Mouse (Mus musculus) limb, embryonic 11.5 days (tissue): ENCODE measurements at regions not wholly inside any gene's neighbourhood (a gene's known extent, or its start where the extent isn't known, plus 50 kb on each side); places are given as distances from the start of the nearest gene placed in this dataset.

Experiments
- ATAC-seq: fragments of 200-750 bp; cut with Nextera tagmentation; 2 replicates; pipeline ENCODE4 v1.8.0; 2017; ENCODE audit warnings: low read depth; ENCODE audit not compliant: insufficient number of reproducible peaks, low FRiP score, low TSS enrichment
- DNase-seq: peaks from one replicate; pipeline ENCODE4 v3.0.0-alpha.2; 2015; ENCODE audit warnings: low spot score
- H3K27ac ChIP-seq: fragments of 300-500 bp; sonication (generic); replicated peaks from 2 replicates; pipeline ENCODE4 v1.5.1; 2014; ENCODE audit warnings: low read depth, mild to moderate bottlenecking, low read length
- H3K27me3 ChIP-seq: fragments of 300-500 bp; sonication (generic); 2 replicates; pipeline ENCODE4 v1.6.1; 2014; ENCODE audit warnings: mild to moderate bottlenecking, low read length, mixed read lengths; ENCODE audit not compliant: control insufficient read depth, insufficient read depth
- H3K36me3 ChIP-seq: fragments of 300-500 bp; sonication (generic); 2 replicates; pipeline ENCODE4 v1.6.1; 2014; ENCODE audit warnings: mild to moderate bottlenecking, low read length, moderate library complexity, mixed read lengths; ENCODE audit not compliant: control insufficient read depth, insufficient read depth
- H3K4me1 ChIP-seq: fragments of 300-500 bp; sonication (generic); 2 replicates; pipeline ENCODE4 v1.6.1; 2014; ENCODE audit warnings: low read length, mixed read lengths; ENCODE audit not compliant: control insufficient read depth, insufficient read depth
- H3K4me2 ChIP-seq: fragments of 300-500 bp; sonication (generic); 2 replicates; pipeline ENCODE4 v1.6.1; 2014; ENCODE audit warnings: low read depth, mild to moderate bottlenecking, moderate library complexity; ENCODE audit not compliant: severe bottlenecking
- H3K4me3 ChIP-seq: fragments of 300-500 bp; sonication (generic); 2 replicates; pipeline ENCODE4 v1.5.1; 2014; ENCODE audit warnings: low read depth, low read length
- H3K9ac ChIP-seq: fragments of 300-500 bp; sonication (generic); 2 replicates; pipeline ENCODE4 v1.6.1; 2014; ENCODE audit warnings: mild to moderate bottlenecking, low read length
- H3K9me3 ChIP-seq: fragments of 300-500 bp; sonication (generic); 2 replicates; pipeline ENCODE4 v1.6.1; 2016; ENCODE audit warnings: low read length; ENCODE audit not compliant: control insufficient read depth
- WGBS: fragments of 180-500 bp; shearing (Covaris S2); extraction: QIAGEN DNeasy Blood & Tissue Kit; methylation state at CpG from one replicate; pipeline ENCODE4 v1.1.7; 2014; 5-methylcytosine and 5-hydroxymethylcytosine counted together

GRCm38 (mm10) chr3:35321991-35322390 is 431.9 kb upstream of the Atp11b start:
- Histone ChIP-seq H3K27me3 (no peaks in the 10 kb centered on the region), H3K9me3 (no peaks in the 10 kb centered on the region), H3K4me3 (no peak overlapping the region), H3K4me1 (peaks cover 3% of the 10 kb centered on the region), H3K36me3 (no peaks in the 10 kb centered on the region), H3K27ac (no peak overlapping the region), H3K9ac (no peak overlapping the region), H3K4me2 (no peak overlapping the region)
- WGBS: 76% methylated on average over 2 of the region's 2 CpGs
- DNase-seq: no peak
- ATAC-seq: no peak

GRCm38 (mm10) chr3:35322899-35323298 is 431.0 kb upstream of the Atp11b start:
- Histone ChIP-seq H3K4me1 (peaks cover 3% of the 10 kb centered on the region), H3K36me3 (no peaks in the 10 kb centered on the region), H3K4me2 (no peak overlapping the region), H3K4me3 (no peak overlapping the region), H3K9me3 (no peaks in the 10 kb centered on the region), H3K27ac (no peak overlapping the region), H3K27me3 (no peaks in the 10 kb centered on the region), H3K9ac (no peak overlapping the region)
- ATAC-seq (no peak), DNase-seq (no peak)
- 91% methylated on average over 4 of the region's 4 CpGs for WGBS

GRCm38 (mm10) chr3:35323450-35324077 is 430.3 kb upstream of the Atp11b start:
- no peak for ATAC-seq
- WGBS: 68% methylated on average over 11 of the region's 11 CpGs
- H3K9ac ChIP-seq: no peak overlapping the region
- H3K4me1 ChIP-seq: peaks cover 3% of the 10 kb centered on the region
- no peak overlapping the region for H3K4me3 ChIP-seq
- no peaks in the 10 kb centered on the region for H3K36me3 ChIP-seq
- peak; percentile 77 for DNase-seq
- no peak overlapping the region for H3K4me2 ChIP-seq
- H3K27me3 ChIP-seq: no peaks in the 10 kb centered on the region
- H3K27ac ChIP-seq: no peak overlapping the region
- no peaks in the 10 kb centered on the region for H3K9me3 ChIP-seq

GRCm38 (mm10) chr3:35324186-35324585 is 429.7 kb upstream of the Atp11b start:
- Histone ChIP-seq H3K9me3 (no peaks in the 10 kb centered on the region), H3K4me2 (no peak overlapping the region), H3K27ac (no peak overlapping the region), H3K27me3 (no peaks in the 10 kb centered on the region), H3K9ac (no peak overlapping the region), H3K4me3 (no peak overlapping the region), H3K36me3 (no peaks in the 10 kb centered on the region), H3K4me1 (peaks cover 3% of the 10 kb centered on the region)
- DNase-seq: peak; percentile 30
- WGBS: 23% methylated on average over 11 of the region's 11 CpGs
- no peak for ATAC-seq

GRCm38 (mm10) chr3:35332534-35333272 is 421.2 kb upstream of the Atp11b start:
- H3K4me2 ChIP-seq: peak overlapping the region; percentile 24
- no peaks in the 10 kb centered on the region for H3K27me3 ChIP-seq
- DNase-seq: no peak
- WGBS: 5% methylated on average over 18 of the region's 18 CpGs
- H3K4me1 ChIP-seq: peaks cover 6% of the 10 kb centered on the region; the same call in 1 of the 2 replicates
- H3K36me3 ChIP-seq: no peaks in the 10 kb centered on the region
- no peak overlapping the region for H3K27ac ChIP-seq
- H3K9ac ChIP-seq: no peak overlapping the region
- no peaks in the 10 kb centered on the region for H3K9me3 ChIP-seq
- no peak overlapping the region for H3K4me3 ChIP-seq
- no peak; the same call in 1 of the 2 replicates for ATAC-seq

GRCm38 (mm10) chr3:35334017-35334416 is 419.9 kb upstream of the Atp11b start:
- Histone ChIP-seq H3K9me3 (no peaks in the 10 kb centered on the region), H3K27ac (no peak overlapping the region), H3K4me2 (no peak overlapping the region), H3K9ac (no peak overlapping the region), H3K27me3 (no peaks in the 10 kb centered on the region), H3K36me3 (no peaks in the 10 kb centered on the region), H3K4me3 (no peak overlapping the region), H3K4me1 (peaks cover 6% of the 10 kb centered on the region; the same call in 1 of the 2 replicates)
- 44% methylated on average over 2 of the region's 2 CpGs for WGBS
- no peak for DNase-seq
- ATAC-seq: no peak

- H3K4me2 ChIP-seq: no peak overlapping the region
- no peaks in the 10 kb centered on the region for H3K9me3 ChIP-seq
- H3K27me3 ChIP-seq: no peaks in the 10 kb centered on the region
- H3K36me3 ChIP-seq: no peaks in the 10 kb centered on the region
- no peak overlapping the region for H3K9ac ChIP-seq
- no peak overlapping the region for H3K27ac ChIP-seq
- ATAC-seq (no peak), DNase-seq (no peak)
- H3K4me3 ChIP-seq: no peak overlapping the region
- H3K4me1 ChIP-seq: peaks cover 6% of the 10 kb centered on the region; the same call in 1 of the 2 replicates
- 20% methylated on average over 3 of the region's 3 CpGs for whole genome bisulfite sequencing
Observed at GRCm38 (mm10) chr3:35334546-35334945, 419.4 kb upstream of the Atp11b start.

GRCm38 (mm10) chr3:35335837-35336236 is 418.1 kb upstream of the Atp11b start:
- Histone ChIP-seq H3K4me3 (no peak overlapping the region), H3K36me3 (no peaks in the 10 kb centered on the region), H3K9me3 (no peaks in the 10 kb centered on the region), H3K4me1 (peaks cover 6% of the 10 kb centered on the region), H3K4me2 (no peak overlapping the region), H3K27ac (no peak overlapping the region), H3K27me3 (no peaks in the 10 kb centered on the region), H3K9ac (no peak overlapping the region)
- 56% methylated on average over 5 of the region's 5 CpGs for WGBS
- DNase-seq (no peak), ATAC-seq (no peak)
